Mouse (Mus musculus): ENCODE data around the gene Hnrnpu. TPM values are rescaled to one million over a fixed set of nuclear protein-coding genes. Genes with fewer than 3 reads are reported as not detected.
A peak's percentile ranks its signal among the peaks of the same experiment; 100 is the strongest.

Hnrnpu gene
- 26.2 and 32.3 TPM in 2 replicates for polyA plus RNA-seq (2012)

- Histone ChIP-seq H3K27me3 (ENCODE audit: control insufficient read depth) (no peaks in the 10 kb centered on the region), H3K9me3 (ENCODE audit: control insufficient read depth, low read length) (no peaks in the 10 kb centered on the region), H3K36me3 (ENCODE audit: control insufficient read depth) (peaks cover 34% of the 10 kb centered on the region), H3K4me3 (replicated peaks) (peak within 1 kb of the TSS; percentile 90), H3K4me1 (ENCODE audit: control insufficient read depth) (peaks cover 34% of the 10 kb centered on the region)
- TF ChIP-seq TAL1 (IDR thresholded peaks at IDR 0.05; ENCODE audit: low read length) (no peak), GATA1 (IDR thresholded peaks at IDR 0.05; ENCODE audit: low read length) (no peak)
These were observed at the start of gene Hnrnpu for GRCm38 (mm10) chr1:178337551-178338317. TSS of gene Hnrnpu (minus strand) at chr1:178337797.

- Histone ChIP-seq H3K27me3 (ENCODE audit: control insufficient read depth) (no peaks in the 10 kb centered on the region), H3K4me1 (ENCODE audit: control insufficient read depth) (peaks cover 14% of the 10 kb centered on the region), H3K9me3 (ENCODE audit: control insufficient read depth, low read length) (no peaks in the 10 kb centered on the region), H3K4me3 (replicated peaks) (no peak overlapping the region), H3K36me3 (ENCODE audit: control insufficient read depth) (no peaks in the 10 kb centered on the region)
- TF ChIP-seq GATA1 (IDR thresholded peaks at IDR 0.05; ENCODE audit: low read length), result no peak
- TF ChIP-seq TAL1 (IDR thresholded peaks at IDR 0.05; ENCODE audit: low read length), result no peak
These were observed 44.6 kb upstream of the Hnrnpu start for GRCm38 (mm10) chr1:178382165-178382564.

- H3K9me3 ChIP-seq (ENCODE audit: control insufficient read depth, low read length), result no peaks in the 10 kb centered on the region
- no peaks in the 10 kb centered on the region for H3K36me3 ChIP-seq (ENCODE audit: control insufficient read depth)
- no peak for TF ChIP-seq GATA1 (IDR thresholded peaks at IDR 0.05; ENCODE audit: low read length)
- no peak for TF ChIP-seq TAL1 (IDR thresholded peaks at IDR 0.05; ENCODE audit: low read length)
- no peak overlapping the region for H3K4me3 ChIP-seq (replicated peaks)
- peaks cover 27% of the 10 kb centered on the region for H3K4me1 ChIP-seq (ENCODE audit: control insufficient read depth)
- no peaks in the 10 kb centered on the region for H3K27me3 ChIP-seq (ENCODE audit: control insufficient read depth)
These were observed 41.6 kb upstream of the Hnrnpu start for GRCm38 (mm10) chr1:178379224-178379623.

- Histone ChIP-seq H3K4me1 (ENCODE audit: control insufficient read depth) (peaks cover 30% of the 10 kb centered on the region), H3K27me3 (ENCODE audit: control insufficient read depth) (no peaks in the 10 kb centered on the region), H3K9me3 (ENCODE audit: control insufficient read depth, low read length) (no peaks in the 10 kb centered on the region), H3K4me3 (replicated peaks) (no peak overlapping the region), H3K36me3 (ENCODE audit: control insufficient read depth) (no peaks in the 10 kb centered on the region)
- TF ChIP-seq TAL1 (IDR thresholded peaks at IDR 0.05; ENCODE audit: low read length) (no peak), GATA1 (IDR thresholded peaks at IDR 0.05; ENCODE audit: low read length) (no peak)
These were observed 40.5 kb upstream of the Hnrnpu start for GRCm38 (mm10) chr1:178378115-178378514.

GRCm38 (mm10) chr1:178376907-178377306 is 39.3 kb upstream of the Hnrnpu start:
- no peaks in the 10 kb centered on the region for H3K27me3 ChIP-seq (ENCODE audit: control insufficient read depth)
- no peak overlapping the region for H3K4me3 ChIP-seq (replicated peaks)
- TF ChIP-seq GATA1 (IDR thresholded peaks at IDR 0.05; ENCODE audit: low read length) (no peak), TAL1 (IDR thresholded peaks at IDR 0.05; ENCODE audit: low read length) (no peak)
- H3K9me3 ChIP-seq (ENCODE audit: control insufficient read depth, low read length), result no peaks in the 10 kb centered on the region
- H3K36me3 ChIP-seq (ENCODE audit: control insufficient read depth), result no peaks in the 10 kb centered on the region
- peaks cover 33% of the 10 kb centered on the region for H3K4me1 ChIP-seq (ENCODE audit: control insufficient read depth)

- no peaks in the 10 kb centered on the region for H3K36me3 ChIP-seq (ENCODE audit: control insufficient read depth)
- no peaks in the 10 kb centered on the region for H3K9me3 ChIP-seq (ENCODE audit: control insufficient read depth, low read length)
- no peaks in the 10 kb centered on the region for H3K27me3 ChIP-seq (ENCODE audit: control insufficient read depth)
- no peak overlapping the region for H3K4me3 ChIP-seq (replicated peaks)
- peaks cover 33% of the 10 kb centered on the region for H3K4me1 ChIP-seq (ENCODE audit: control insufficient read depth)
- no peak for TF ChIP-seq GATA1 (IDR thresholded peaks at IDR 0.05; ENCODE audit: low read length)
- no peak for TF ChIP-seq TAL1 (IDR thresholded peaks at IDR 0.05; ENCODE audit: low read length)
These were observed 38.5 kb upstream of the Hnrnpu start for GRCm38 (mm10) chr1:178376061-178376460.

GRCm38 (mm10) chr1:178375381-178375780 is 37.8 kb upstream of the Hnrnpu start:
- H3K9me3 ChIP-seq (ENCODE audit: control insufficient read depth, low read length), result no peaks in the 10 kb centered on the region
- no peak overlapping the region for H3K4me3 ChIP-seq (replicated peaks)
- H3K36me3 ChIP-seq (ENCODE audit: control insufficient read depth), result no peaks in the 10 kb centered on the region
- H3K4me1 ChIP-seq (ENCODE audit: control insufficient read depth), result peaks cover 35% of the 10 kb centered on the region
- no peaks in the 10 kb centered on the region for H3K27me3 ChIP-seq (ENCODE audit: control insufficient read depth)
- TF ChIP-seq TAL1 (IDR thresholded peaks at IDR 0.05; ENCODE audit: low read length), result no peak
- no peak for TF ChIP-seq GATA1 (IDR thresholded peaks at IDR 0.05; ENCODE audit: low read length)

GRCm38 (mm10) chr1:178372681-178373080 is 35.1 kb upstream of the Hnrnpu start:
- TF ChIP-seq GATA1 (IDR thresholded peaks at IDR 0.05; ENCODE audit: low read length) (no peak), TAL1 (IDR thresholded peaks at IDR 0.05; ENCODE audit: low read length) (no peak)
- Histone ChIP-seq H3K9me3 (ENCODE audit: control insufficient read depth, low read length) (no peaks in the 10 kb centered on the region), H3K36me3 (ENCODE audit: control insufficient read depth) (no peaks in the 10 kb centered on the region), H3K4me3 (replicated peaks) (no peak overlapping the region), H3K27me3 (ENCODE audit: control insufficient read depth) (no peaks in the 10 kb centered on the region), H3K4me1 (ENCODE audit: control insufficient read depth) (peaks cover 47% of the 10 kb centered on the region)

- Histone ChIP-seq H3K27me3 (ENCODE audit: control insufficient read depth) (no peaks in the 10 kb centered on the region), H3K4me1 (ENCODE audit: control insufficient read depth) (peaks cover 32% of the 10 kb centered on the region), H3K36me3 (ENCODE audit: control insufficient read depth) (no peaks in the 10 kb centered on the region), H3K9me3 (ENCODE audit: control insufficient read depth, low read length) (no peaks in the 10 kb centered on the region), H3K4me3 (replicated peaks) (peak overlapping the region; percentile 69)
- TF ChIP-seq TAL1 (IDR thresholded peaks at IDR 0.05; ENCODE audit: low read length) (no peak), GATA1 (IDR thresholded peaks at IDR 0.05; ENCODE audit: low read length) (no peak)
These were observed 31.7 kb upstream of the Hnrnpu start for GRCm38 (mm10) chr1:178369272-178369651.
